Mouse (Mus musculus): ENCODE measurements around the gene Atp5j2.
"Not testable (repeated sequence)": the region's sequence is repeated elsewhere in the genome, so short reads cannot be mapped to it uniquely, and the experiment has no call there.

Gene Atp5j2

GRCm38 (mm10) chr5:145191962-145192361 is at the start of gene Atp5j2:
TSS of gene Atp5j2 (minus strand) at chr5:145192062.
- no peak for DNase-seq

- peak; percentile 25 for DNase-seq
Measured at GRCm38 (mm10) chr5:145234636-145235035, 42.8 kb upstream of the Atp5j2 start.

- no peak for DNase-seq
Measured at GRCm38 (mm10) chr5:145231893-145232411, 40.1 kb upstream of the Atp5j2 start.

- peak; percentile 98 for DNase-seq
Measured at GRCm38 (mm10) chr5:145231367-145231871, 39.6 kb upstream of the Atp5j2 start, which contains the start of gene Zfp655. TSS of gene Zfp655 (plus strand) at chr5:145231715.

GRCm38 (mm10) chr5:145230641-145231040 is 38.8 kb upstream of the Atp5j2 start:
- no peak for DNase-seq

GRCm38 (mm10) chr5:145229283-145229682 is 37.4 kb upstream of the Atp5j2 start:
- DNase-seq = not testable (repeated sequence)

GRCm38 (mm10) chr5:145226453-145226852 is 34.6 kb upstream of the Atp5j2 start:
- no peak for DNase-seq

GRCm38 (mm10) chr5:145223395-145223794 is 31.5 kb upstream of the Atp5j2 start:
- no peak for DNase-seq

- DNase-seq = no peak
Measured at GRCm38 (mm10) chr5:145222840-145223239, 31.0 kb upstream of the Atp5j2 start.

- DNase-seq = no peak
Measured at GRCm38 (mm10) chr5:145219981-145220380, 28.1 kb upstream of the Atp5j2 start.

GRCm38 (mm10) chr5:145218671-145219070 is 26.8 kb upstream of the Atp5j2 start:
- DNase-seq = no peak

GRCm38 (mm10) chr5:145218206-145218605 is 26.3 kb upstream of the Atp5j2 start:
- DNase-seq = no peak

GRCm38 (mm10) chr5:145217746-145218145 is 25.9 kb upstream of the Atp5j2 start:
- DNase-seq = no peak

GRCm38 (mm10) chr5:145214679-145215078 is 22.8 kb upstream of the Atp5j2 start:
- DNase-seq = no peak

GRCm38 (mm10) chr5:145213505-145213904 is 21.6 kb upstream of the Atp5j2 start:
- DNase-seq = no peak

GRCm38 (mm10) chr5:145212216-145212615 is 20.4 kb upstream of the Atp5j2 start:
- DNase-seq = no peak

- no peak for DNase-seq
Measured at GRCm38 (mm10) chr5:145211340-145211739, 19.5 kb upstream of the Atp5j2 start.

GRCm38 (mm10) chr5:145208391-145208790 is 16.5 kb upstream of the Atp5j2 start:
- not testable (repeated sequence) for DNase-seq

GRCm38 (mm10) chr5:145207954-145208353 is 16.1 kb upstream of the Atp5j2 start:
- no peak for DNase-seq

- DNase-seq = no peak
Measured at GRCm38 (mm10) chr5:145207385-145207784, 15.5 kb upstream of the Atp5j2 start.

- DNase-seq = no peak
Measured at GRCm38 (mm10) chr5:145205041-145205440, 13.2 kb upstream of the Atp5j2 start.

GRCm38 (mm10) chr5:145203936-145204691 is 12.3 kb upstream of the Atp5j2 start, which contains the start of gene Zkscan5:
TSS of gene Zkscan5 (plus strand) at chr5:145204562.
- DNase-seq = peak; percentile 98

GRCm38 (mm10) chr5:145202446-145202845 is 10.6 kb upstream of the Atp5j2 start:
- no peak for DNase-seq

- DNase-seq = peak; percentile 81
Measured at GRCm38 (mm10) chr5:145201321-145201991, 9.6 kb upstream of the Atp5j2 start, which contains the start of gene Zkscan14. TSS of gene Zkscan14 (minus strand) at chr5:145201868.

All from right cerebral cortex, adult 18-20 months (tissue).